Mouse (Mus musculus): Measurements from ENCODE around the gene Fry.

DNA sequence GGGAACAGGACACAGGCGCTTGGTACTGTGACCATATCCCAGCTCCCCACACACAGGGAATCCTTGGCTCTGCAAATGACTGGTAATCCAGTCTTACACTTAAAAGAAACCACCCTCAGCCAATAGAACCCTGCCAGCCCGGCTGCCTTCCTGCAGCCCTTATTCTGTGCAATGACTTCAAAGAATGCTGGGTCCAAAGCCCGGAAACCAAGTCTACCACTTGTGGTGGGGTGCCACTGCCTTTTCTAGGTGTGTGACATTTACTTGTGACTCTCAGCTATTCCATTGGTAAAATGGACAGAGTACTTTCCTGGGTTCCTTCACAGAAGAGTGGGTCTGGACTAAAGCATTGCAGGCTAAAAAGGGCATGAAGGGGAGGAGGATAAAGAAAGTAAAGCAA lies 254.5 kb downstream of the Fry start:
- TF ChIP-seq CTCF (IDR thresholded peaks at IDR 0.05; ENCODE audit: extremely low read depth, insufficient read depth, low read length) (no peak), POLR2A (IDR thresholded peaks at IDR 0.05; ENCODE audit: extremely low read depth, insufficient read depth, low read length) (no peak)
